Mouse (Mus musculus): Measurements from ENCODE around the gene Adamts13.

The Adamts13 gene

GRCm38 (mm10) chr2:27036003-27036402 lies 62.8 kb downstream of the Adamts13 start:
- DNase-seq (ENCODE audit: low read depth, low spot score): no peak

GRCm38 (mm10) chr2:27037008-27037407 lies 63.8 kb downstream of the Adamts13 start:
- no peak for DNase-seq (ENCODE audit: low read depth, low spot score)

GRCm38 (mm10) chr2:27038596-27038995 lies 65.4 kb downstream of the Adamts13 start:
- peak; percentile 36 for DNase-seq (ENCODE audit: low read depth, low spot score)

- DNase-seq (ENCODE audit: low read depth, low spot score): no peak
Measured at GRCm38 (mm10) chr2:27039286-27039685, 66.1 kb downstream of the Adamts13 start.

GRCm38 (mm10) chr2:27042131-27042844 lies 69.1 kb downstream of the Adamts13 start:
- no peak for DNase-seq (ENCODE audit: low read depth, low spot score)

- DNase-seq (ENCODE audit: low read depth, low spot score): peak; percentile 66
Measured at GRCm38 (mm10) chr2:27043461-27043860, 70.2 kb downstream of the Adamts13 start.

- peak; percentile 42 for DNase-seq (ENCODE audit: low read depth, low spot score)
Measured at GRCm38 (mm10) chr2:27044166-27044565, 71.0 kb downstream of the Adamts13 start.

GRCm38 (mm10) chr2:27044641-27045040 lies 71.4 kb downstream of the Adamts13 start:
- DNase-seq (ENCODE audit: low read depth, low spot score): no peak

- peak; percentile 70 for DNase-seq (ENCODE audit: low read depth, low spot score)
Measured at GRCm38 (mm10) chr2:27045979-27046770, 73.0 kb downstream of the Adamts13 start.

- DNase-seq (ENCODE audit: low read depth, low spot score): no peak
Measured at GRCm38 (mm10) chr2:27049408-27049807, 76.2 kb downstream of the Adamts13 start.

GRCm38 (mm10) chr2:27058251-27058650 lies 85.0 kb downstream of the Adamts13 start:
- no peak for DNase-seq (ENCODE audit: low read depth, low spot score)

GRCm38 (mm10) chr2:27058751-27059150 lies 85.5 kb downstream of the Adamts13 start:
- no peak for DNase-seq (ENCODE audit: low read depth, low spot score)

GRCm38 (mm10) chr2:27059187-27059586 lies 86.0 kb downstream of the Adamts13 start:
- DNase-seq (ENCODE audit: low read depth, low spot score): no peak

Measured in skeletal muscle tissue, adult 2 months (tissue).